Mouse (Mus musculus): ENCODE data around the gene Rnf222. TPM values are rescaled to one million over a fixed set of nuclear protein-coding genes. Genes with fewer than 3 reads are reported as not detected.
A peak's percentile ranks its signal among the peaks of the same experiment; 100 is the strongest.

Gene Rnf222
- polyA plus RNA-seq, 1 experiment from 2014 or later: 0.08 TPM

DNA sequence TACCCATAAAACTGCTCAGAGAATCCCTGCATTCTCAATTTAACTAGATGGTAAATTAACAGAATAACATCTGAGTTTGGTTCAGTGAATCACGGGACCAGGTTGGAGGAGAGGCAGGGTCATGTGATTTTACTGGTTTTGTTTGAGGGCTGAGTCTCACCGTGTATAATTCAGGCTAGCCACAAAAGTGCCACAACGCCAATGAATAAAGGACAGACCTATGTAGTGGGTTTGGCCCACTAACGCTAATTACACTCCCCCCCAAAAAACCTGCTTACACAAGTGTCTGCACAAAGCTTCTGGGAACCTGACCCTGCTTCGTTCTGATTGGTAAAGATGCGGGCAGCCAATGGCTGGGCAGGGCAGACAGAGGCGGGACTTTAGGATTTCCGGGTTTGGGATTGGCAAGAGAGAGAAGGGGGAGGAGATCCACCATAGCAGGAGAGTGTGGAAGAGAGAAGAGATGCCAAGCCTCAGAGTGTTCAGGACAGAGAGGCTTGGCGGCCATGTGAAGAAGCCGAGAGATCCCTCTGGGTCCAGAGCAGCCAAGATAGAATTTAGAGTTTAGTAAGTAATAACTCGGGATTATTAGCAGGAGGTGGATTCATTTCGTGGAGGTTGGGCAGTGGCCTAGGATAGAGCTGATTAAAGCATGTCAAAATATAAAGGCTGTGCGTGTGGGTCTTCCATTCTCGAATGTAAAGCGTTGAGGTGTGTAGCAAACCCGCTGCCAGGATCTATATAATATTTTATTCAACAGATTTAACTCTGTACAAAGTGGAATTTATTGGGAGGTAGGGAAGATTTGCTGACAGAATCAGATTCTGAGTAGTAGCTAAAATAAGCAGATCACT lies 51.3 kb downstream of the Rnf222 start:
- 3% methylated on average over 16 of the region's 16 CpGs for WGBS
- H3K27ac ChIP-seq (ENCODE audit: low read depth, low read length): peak overlapping the region; percentile 39; the same call in 1 of the 2 replicates

GRCm38 (mm10) chr11:68940516-68940915 lies 52.2 kb downstream of the Rnf222 start:
- H3K4me3 ChIP-seq (ENCODE audit: low read depth, low read length): peak overlapping the region; percentile 42
- H3K4me2 ChIP-seq (ENCODE audit: low read depth): peak overlapping the region; percentile 50
- DNase-seq (ENCODE audit: low spot score): no peak
- H3K36me3 ChIP-seq (ENCODE audit: control insufficient read depth, insufficient read depth, low read length): no peaks in the 10 kb centered on the region
- H3K27ac ChIP-seq (ENCODE audit: low read depth, low read length): no peak overlapping the region
- peak overlapping the region; percentile 51; the same call in 1 of the 2 replicates for H3K9ac ChIP-seq (ENCODE audit: low read length)
- no peaks in the 10 kb centered on the region for H3K9me3 ChIP-seq (ENCODE audit: control insufficient read depth, low read length)
- 72% methylated on average over 4 of the region's 4 CpGs for WGBS
- ATAC-seq (ENCODE audit: insufficient read depth, low FRiP score, low TSS enrichment): no peak
- peaks cover 4% of the 10 kb centered on the region; the same call in 1 of the 2 replicates for H3K4me1 ChIP-seq (ENCODE audit: control insufficient read depth, insufficient read depth, low read length)
- H3K27me3 ChIP-seq (ENCODE audit: control insufficient read depth, insufficient read depth, low read length): no peaks in the 10 kb centered on the region

More for the DNA sequence above, 51.3 kb downstream of the Rnf222 start:
- ATAC-seq (ENCODE audit: insufficient read depth, low FRiP score, low TSS enrichment) (peak; percentile 97), DNase-seq (ENCODE audit: low spot score) (peak; percentile 89)
- Histone ChIP-seq H3K9ac (ENCODE audit: low read length) (peak overlapping the region; percentile 51), H3K36me3 (ENCODE audit: control insufficient read depth, insufficient read depth, low read length) (no peaks in the 10 kb centered on the region), H3K4me1 (ENCODE audit: control insufficient read depth, insufficient read depth, low read length) (peaks cover 4% of the 10 kb centered on the region; the same call in 1 of the 2 replicates), H3K27me3 (ENCODE audit: control insufficient read depth, insufficient read depth, low read length) (no peaks in the 10 kb centered on the region), H3K4me3 (ENCODE audit: low read depth, low read length) (peak overlapping the region; percentile 42), H3K4me2 (ENCODE audit: low read depth) (peak overlapping the region; percentile 50), H3K9me3 (ENCODE audit: control insufficient read depth, low read length) (no peaks in the 10 kb centered on the region)

DNA sequence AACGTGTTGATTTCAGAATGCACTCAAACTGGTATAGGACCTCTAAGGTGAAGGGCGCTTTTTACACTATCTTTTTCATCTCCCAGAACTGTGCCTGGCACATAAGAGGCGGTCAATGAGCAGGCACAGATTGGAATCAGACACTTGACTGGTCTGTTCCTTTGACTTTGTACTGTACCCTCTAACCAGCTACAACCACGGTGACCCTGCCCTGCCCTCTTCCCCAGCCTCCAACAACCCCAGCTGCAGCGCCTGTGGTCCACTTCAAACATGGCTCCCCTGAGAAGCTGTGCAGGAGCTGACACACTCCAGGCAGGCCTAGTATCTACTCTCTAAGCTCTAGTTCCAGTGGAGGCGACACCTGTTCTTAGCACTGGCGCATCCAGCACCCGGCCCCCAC lies 54.4 kb downstream of the Rnf222 start:
- Histone ChIP-seq H3K4me3 (ENCODE audit: low read depth, low read length) (no peak overlapping the region), H3K27me3 (ENCODE audit: control insufficient read depth, insufficient read depth, low read length) (peaks cover 6% of the 10 kb centered on the region; the same call in 1 of the 2 replicates), H3K4me1 (ENCODE audit: control insufficient read depth, insufficient read depth, low read length) (peaks cover 4% of the 10 kb centered on the region; the same call in 1 of the 2 replicates), H3K4me2 (ENCODE audit: low read depth) (no peak overlapping the region), H3K9ac (ENCODE audit: low read length) (no peak overlapping the region), H3K36me3 (ENCODE audit: control insufficient read depth, insufficient read depth, low read length) (no peaks in the 10 kb centered on the region), H3K27ac (ENCODE audit: low read depth, low read length) (no peak overlapping the region), H3K9me3 (ENCODE audit: control insufficient read depth, low read length) (no peaks in the 10 kb centered on the region)
- ATAC-seq (ENCODE audit: insufficient read depth, low FRiP score, low TSS enrichment) (no peak), DNase-seq (ENCODE audit: low spot score) (no peak)
- WGBS: 87% methylated on average over 8 of the region's 8 CpGs

DNA sequence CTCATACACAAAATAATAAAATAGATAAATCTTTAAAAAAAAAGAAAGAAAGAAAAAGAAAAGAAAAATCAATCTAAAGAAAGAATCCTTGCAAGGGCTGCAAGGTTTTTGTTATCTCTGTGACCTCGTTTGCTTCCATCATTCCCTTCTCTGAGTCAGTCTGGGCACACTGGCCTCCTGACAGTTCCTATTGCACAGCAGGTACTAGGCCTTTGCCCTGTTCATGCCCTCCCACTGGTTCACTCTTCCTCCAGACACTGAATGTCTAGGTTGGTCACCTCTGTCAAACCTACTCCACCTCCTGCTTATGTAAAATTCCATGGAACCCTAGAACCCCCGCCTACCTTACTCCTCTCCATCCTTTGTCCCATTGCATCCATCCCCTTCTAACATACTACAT lies 56.9 kb downstream of the Rnf222 start:
- no peak for ATAC-seq (ENCODE audit: insufficient read depth, low FRiP score, low TSS enrichment)
- WGBS: 75% methylated on average over 2 of the region's 2 CpGs
- no peaks in the 10 kb centered on the region for H3K9me3 ChIP-seq (ENCODE audit: control insufficient read depth, low read length)
- H3K27ac ChIP-seq (ENCODE audit: low read depth, low read length): no peak overlapping the region
- H3K27me3 ChIP-seq (ENCODE audit: control insufficient read depth, insufficient read depth, low read length): peaks cover 8% of the 10 kb centered on the region; the same call in 1 of the 2 replicates
- peaks cover 3% of the 10 kb centered on the region; the same call in 1 of the 2 replicates for H3K4me1 ChIP-seq (ENCODE audit: control insufficient read depth, insufficient read depth, low read length)
- no peaks in the 10 kb centered on the region for H3K36me3 ChIP-seq (ENCODE audit: control insufficient read depth, insufficient read depth, low read length)
- no peak overlapping the region for H3K4me3 ChIP-seq (ENCODE audit: low read depth, low read length)
- DNase-seq (ENCODE audit: low spot score): no peak
- H3K9ac ChIP-seq (ENCODE audit: low read length): no peak overlapping the region
- no peak overlapping the region for H3K4me2 ChIP-seq (ENCODE audit: low read depth)

Other genes with a start within 250 kb of the Rnf222 start
- 138 and 159 TPM in 2 replicates for gene Myh10, start 197.0 kb upstream of the Rnf222 start, polyA plus RNA-seq (2014; fragmentation: Nextera tagmentation; extraction: Ambion mirVana)
- 61.6 and 62.9 TPM in 2 replicates for gene Ndel1, start 16.7 kb upstream of the Rnf222 start, polyA plus RNA-seq (2014; fragmentation: Nextera tagmentation; extraction: Ambion mirVana)
- gene Rpl26, start 13.0 kb downstream of the Rnf222 start, polyA plus RNA-seq (2014; fragmentation: Nextera tagmentation; extraction: Ambion mirVana): 822 and 906 TPM in 2 replicates
- not detected in 2 replicates for gene Odf4, start 38.5 kb downstream of the Rnf222 start, polyA plus RNA-seq (2014; fragmentation: Nextera tagmentation; extraction: Ambion mirVana)
- gene Arhgef15, start 68.9 kb downstream of the Rnf222 start, polyA plus RNA-seq (2014; fragmentation: Nextera tagmentation; extraction: Ambion mirVana): 6.8 and 6.9 TPM in 2 replicates
- 1.4 and 2.1 TPM in 2 replicates for gene Slc25a35, start 79.6 kb downstream of the Rnf222 start, polyA plus RNA-seq (2014; fragmentation: Nextera tagmentation; extraction: Ambion mirVana)
- 60.4 and 62.5 TPM in 2 replicates for gene Rangrf, start 86.6 kb downstream of the Rnf222 start, polyA plus RNA-seq (2014; fragmentation: Nextera tagmentation; extraction: Ambion mirVana)
- gene Pfas, start 119.9 kb downstream of the Rnf222 start, polyA plus RNA-seq (2014; fragmentation: Nextera tagmentation; extraction: Ambion mirVana): 30.7 and 34.9 TPM in 2 replicates
- 68.0 and 76.0 TPM in 2 replicates for gene Ctc1, start 127.4 kb downstream of the Rnf222 start, polyA plus RNA-seq (2014; fragmentation: Nextera tagmentation; extraction: Ambion mirVana)
- 154 and 155 TPM in 2 replicates for gene Aurkb, start 157.1 kb downstream of the Rnf222 start, polyA plus RNA-seq (2014; fragmentation: Nextera tagmentation; extraction: Ambion mirVana)
- gene Borcs6, start 171.2 kb downstream of the Rnf222 start, polyA plus RNA-seq (2014; fragmentation: Nextera tagmentation; extraction: Ambion mirVana): 10.5 and 11.4 TPM in 2 replicates
- 40.8 and 43.5 TPM in 2 replicates for gene Tmem107, start 182.3 kb downstream of the Rnf222 start, polyA plus RNA-seq (2014; fragmentation: Nextera tagmentation; extraction: Ambion mirVana)
- 112 TPM in 2 replicates for gene Vamp2, start 199.9 kb downstream of the Rnf222 start, polyA plus RNA-seq (2014; fragmentation: Nextera tagmentation; extraction: Ambion mirVana)
- gene Per1, start 206.7 kb downstream of the Rnf222 start, polyA plus RNA-seq (2014; fragmentation: Nextera tagmentation; extraction: Ambion mirVana): 10.7 and 10.9 TPM in 2 replicates
- gene Hes7, start 231.9 kb downstream of the Rnf222 start, polyA plus RNA-seq (2014; fragmentation: Nextera tagmentation; extraction: Ambion mirVana): 0.33 TPM in 1 of 2 replicates, not detected in the other
- 0.24 TPM in 1 of 2 replicates, not detected in the other for gene 9130213A22Rik, start 234.0 kb downstream of the Rnf222 start, polyA plus RNA-seq (2014; fragmentation: Nextera tagmentation; extraction: Ambion mirVana)
- 0.08 and 0.66 TPM in 2 replicates for gene Aloxe3, start 237.3 kb downstream of the Rnf222 start, polyA plus RNA-seq (2014; fragmentation: Nextera tagmentation; extraction: Ambion mirVana)